Mouse (Mus musculus): ENCODE results near the gene Cyb5b. TPM values are rescaled to one million over a fixed set of nuclear protein-coding genes. Genes with fewer than 3 reads are reported as not detected.

Gene Cyb5b
- total RNA-seq, 1 experiment: 44.9 TPM

- TF ChIP-seq MAFK (IDR thresholded peaks at IDR 0.05; ENCODE audit: insufficient read depth, low read depth, low read length): no peak
- TF ChIP-seq ZC3H11A (IDR thresholded peaks at IDR 0.05; ENCODE audit: borderline replicate concordance, low read depth, low read length): no peak
- no peak for TF ChIP-seq ZNF384 (IDR thresholded peaks at IDR 0.05; ENCODE audit: low read depth, low read length)
- no peak for TF ChIP-seq CHD2 (IDR thresholded peaks at IDR 0.05; ENCODE audit: low read depth, low read length)
- TF ChIP-seq HCFC1 (IDR thresholded peaks at IDR 0.05; ENCODE audit: borderline replicate concordance, insufficient read depth, low read length): no peak
- H3K9ac ChIP-seq (ENCODE audit: insufficient read depth, low read depth, low read length, poor library complexity, severe bottlenecking): peak overlapping the region; percentile 30; the same call in 1 of the 2 replicates
- no peak overlapping the region for H3K27ac ChIP-seq (ENCODE audit: insufficient read depth, low read depth, low read length, poor library complexity, severe bottlenecking)
- in situ Hi-C loops (cut with MboI; ENCODE audit: low sequenced_read_pairs in 2 of 2, unreplicated experiment in 2 of 2): loop anchor here in 1 of 2 experiments (25.0 kb wide), 1 partner anchor 198 kb away; no protein-coding TSS in a partner anchor
- no peaks in the 10 kb centered on the region for H3K9me3 ChIP-seq (ENCODE audit: control insufficient read depth, insufficient read depth, low read depth, low read length)
- H3K36me3 ChIP-seq (ENCODE audit: control insufficient read depth, insufficient read depth, low read length, poor library complexity, severe bottlenecking): no peaks in the 10 kb centered on the region
- peaks cover 0 to 11% of the 10 kb centered on the region in 2 experiments; a peak in 1 of 4 replicates for H3K4me1 ChIP-seq (ENCODE audit: control insufficient read depth in 2 of 2, insufficient read depth in 2 of 2, low read length in 2 of 2, poor library complexity in 1 of 2)
- no peak for DNase-seq (ENCODE audit: low read depth, low spot score)
- H3K4me3 ChIP-seq (ENCODE audit: insufficient read depth in 1 of 2, low read depth in 1 of 2, low read length in 2 of 2, poor library complexity in 1 of 2, severe bottlenecking in 1 of 2): 0 out of 4 replicates have a peak overlapping the region, but pooled peaks of 1 of the 2 experiments have one; percentile 9
Observed at GRCm38 (mm10) chr8:107114150-107115007, 36.1 kb upstream of the Cyb5b start.

GRCm38 (mm10) chr8:107115008-107115320 lies 35.5 kb upstream of the Cyb5b start:
- H3K4me1 ChIP-seq (ENCODE audit: control insufficient read depth in 2 of 2, insufficient read depth in 2 of 2, low read length in 2 of 2, poor library complexity in 1 of 2): peaks cover 0 to 14% of the 10 kb centered on the region in 2 experiments; a peak in 1 of 4 replicates
- H3K9me3 ChIP-seq (ENCODE audit: control insufficient read depth, insufficient read depth, low read depth, low read length): no peaks in the 10 kb centered on the region
- DNase-seq (ENCODE audit: low read depth, low spot score): no peak
- H3K36me3 ChIP-seq (ENCODE audit: control insufficient read depth, insufficient read depth, low read length, poor library complexity, severe bottlenecking): no peaks in the 10 kb centered on the region
- 0 out of 2 replicates have a peak overlapping the region, but pooled peaks have one; percentile 25 for H3K9ac ChIP-seq (ENCODE audit: insufficient read depth, low read depth, low read length, poor library complexity, severe bottlenecking)
- TF ChIP-seq ZNF384 (IDR thresholded peaks at IDR 0.05; ENCODE audit: low read depth, low read length): no peak
- TF ChIP-seq CHD2 (IDR thresholded peaks at IDR 0.05; ENCODE audit: low read depth, low read length): no peak
- no peak for TF ChIP-seq HCFC1 (IDR thresholded peaks at IDR 0.05; ENCODE audit: borderline replicate concordance, insufficient read depth, low read length)
- no peak for TF ChIP-seq MAFK (IDR thresholded peaks at IDR 0.05; ENCODE audit: insufficient read depth, low read depth, low read length)
- 0 out of 4 replicates have a peak overlapping the region, but pooled peaks of 1 of the 2 experiments have one; percentile 9 for H3K4me3 ChIP-seq (ENCODE audit: insufficient read depth in 1 of 2, low read depth in 1 of 2, low read length in 2 of 2, poor library complexity in 1 of 2, severe bottlenecking in 1 of 2)
- H3K27ac ChIP-seq (ENCODE audit: insufficient read depth, low read depth, low read length, poor library complexity, severe bottlenecking): no peak overlapping the region
- in situ Hi-C loops (cut with MboI; ENCODE audit: low sequenced_read_pairs in 2 of 2, unreplicated experiment in 2 of 2): loop anchor here in 1 of 2 experiments (25.0 kb wide), 1 partner anchor 197 kb away; no protein-coding TSS in a partner anchor

GRCm38 (mm10) chr8:107116023-107116422 lies 34.4 kb upstream of the Cyb5b start:
- Histone ChIP-seq H3K9ac (ENCODE audit: insufficient read depth, low read depth, low read length, poor library complexity, severe bottlenecking) (no peak overlapping the region), H3K4me1 (ENCODE audit: control insufficient read depth in 2 of 2, insufficient read depth in 2 of 2, low read length in 2 of 2, poor library complexity in 1 of 2) (peaks cover 0 to 14% of the 10 kb centered on the region in 2 experiments; a peak in 1 of 4 replicates), H3K36me3 (ENCODE audit: control insufficient read depth, insufficient read depth, low read length, poor library complexity, severe bottlenecking) (no peaks in the 10 kb centered on the region), H3K27ac (ENCODE audit: insufficient read depth, low read depth, low read length, poor library complexity, severe bottlenecking) (no peak overlapping the region), H3K4me3 (ENCODE audit: insufficient read depth in 1 of 2, low read depth in 1 of 2, low read length in 2 of 2, poor library complexity in 1 of 2, severe bottlenecking in 1 of 2) (no peak overlapping the region), H3K9me3 (ENCODE audit: control insufficient read depth, insufficient read depth, low read depth, low read length) (no peaks in the 10 kb centered on the region)
- DNase-seq (ENCODE audit: low read depth, low spot score): no peak
- TF ChIP-seq ZNF384 (IDR thresholded peaks at IDR 0.05; ENCODE audit: low read depth, low read length) (no peak), ZC3H11A (IDR thresholded peaks at IDR 0.05; ENCODE audit: borderline replicate concordance, low read depth, low read length) (peak; percentile 32; the same call in 1 of the 2 replicates), CHD2 (IDR thresholded peaks at IDR 0.05; ENCODE audit: low read depth, low read length) (no peak), MAFK (IDR thresholded peaks at IDR 0.05; ENCODE audit: insufficient read depth, low read depth, low read length) (peak; percentile 98), HCFC1 (IDR thresholded peaks at IDR 0.05; ENCODE audit: borderline replicate concordance, insufficient read depth, low read length) (no peak)
- in situ Hi-C loops (cut with MboI; ENCODE audit: low sequenced_read_pairs in 2 of 2, unreplicated experiment in 2 of 2): loop anchor here in 1 of 2 experiments (25.0 kb wide), 1 partner anchor 196 kb away; no protein-coding TSS in a partner anchor

- Histone ChIP-seq H3K36me3 (ENCODE audit: control insufficient read depth, insufficient read depth, low read length, poor library complexity, severe bottlenecking) (no peaks in the 10 kb centered on the region), H3K9ac (ENCODE audit: insufficient read depth, low read depth, low read length, poor library complexity, severe bottlenecking) (no peak overlapping the region), H3K27ac (ENCODE audit: insufficient read depth, low read depth, low read length, poor library complexity, severe bottlenecking) (no peak overlapping the region), H3K9me3 (ENCODE audit: control insufficient read depth, insufficient read depth, low read depth, low read length) (no peaks in the 10 kb centered on the region), H3K4me1 (ENCODE audit: control insufficient read depth in 2 of 2, insufficient read depth in 2 of 2, low read length in 2 of 2, poor library complexity in 1 of 2) (peaks cover 0 to 13% of the 10 kb centered on the region in 2 experiments; a peak in 1 of 4 replicates), H3K4me3 (ENCODE audit: insufficient read depth in 1 of 2, low read depth in 1 of 2, low read length in 2 of 2, poor library complexity in 1 of 2, severe bottlenecking in 1 of 2) (no peak overlapping the region)
- DNase-seq (ENCODE audit: low read depth, low spot score): no peak
- no peak for TF ChIP-seq ZC3H11A (IDR thresholded peaks at IDR 0.05; ENCODE audit: borderline replicate concordance, low read depth, low read length)
- no peak for TF ChIP-seq HCFC1 (IDR thresholded peaks at IDR 0.05; ENCODE audit: borderline replicate concordance, insufficient read depth, low read length)
- TF ChIP-seq MAFK (IDR thresholded peaks at IDR 0.05; ENCODE audit: insufficient read depth, low read depth, low read length): no peak
- TF ChIP-seq ZNF384 (IDR thresholded peaks at IDR 0.05; ENCODE audit: low read depth, low read length): no peak
- no peak for TF ChIP-seq CHD2 (IDR thresholded peaks at IDR 0.05; ENCODE audit: low read depth, low read length)
- in situ Hi-C loops (cut with MboI; ENCODE audit: low sequenced_read_pairs in 2 of 2, unreplicated experiment in 2 of 2): loop anchor here in 1 of 2 experiments (25.0 kb wide), 1 partner anchor 195 kb away; no protein-coding TSS in a partner anchor
Observed at GRCm38 (mm10) chr8:107117019-107117418, 33.4 kb upstream of the Cyb5b start.

Measured in ES-E14 (cell line).